Mouse (Mus musculus): ENCODE data around the gene C1qtnf1. TPM values are rescaled to one million over a fixed set of nuclear protein-coding genes. Genes with fewer than 3 reads are reported as not detected.

The C1qtnf1 gene
- polyA plus RNA-seq, 1 experiment from 2014 or later, result 7.6 TPM

DNA sequence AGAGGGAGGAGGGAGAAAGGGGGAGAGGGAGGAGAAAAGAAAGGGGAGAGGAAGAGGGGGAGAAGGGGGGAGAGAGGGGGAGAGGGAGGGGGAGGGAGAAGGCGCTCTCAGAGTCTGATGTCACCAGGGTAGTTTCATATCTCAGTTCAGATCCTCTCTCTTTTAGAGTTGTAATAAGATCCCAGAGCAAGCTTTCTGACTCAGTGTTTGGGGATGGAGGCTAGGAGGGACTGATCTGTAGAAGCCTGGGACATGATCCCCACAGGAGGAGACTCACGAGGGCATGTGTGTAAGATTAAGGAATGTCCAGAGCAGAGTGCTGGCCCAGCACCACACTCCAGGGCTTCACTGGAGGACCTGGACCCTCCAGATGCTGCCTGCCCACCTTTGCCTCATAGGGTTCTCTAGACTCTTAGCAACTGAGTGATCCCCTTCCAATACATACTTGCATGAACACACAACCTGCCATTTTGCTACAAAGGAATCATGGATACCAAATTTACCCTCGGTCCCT, 680 bp upstream of the C1qtnf1 start:
- H3K9ac ChIP-seq, result no peak overlapping the region
- no peaks in the 10 kb centered on the region for H3K9me3 ChIP-seq
- no peaks in the 10 kb centered on the region for H3K36me3 ChIP-seq
- H3K4me3 ChIP-seq, result no peak overlapping the region
- no peaks in the 10 kb centered on the region for H3K27me3 ChIP-seq
- 22% methylated on average over 3 of the region's 3 CpGs for WGBS
- peaks cover 63% of the 10 kb centered on the region for H3K4me1 ChIP-seq
- no peak for ATAC-seq (ENCODE audit: borderline replicate concordance, extremely low read depth, low FRiP score, low TSS enrichment)
- peak overlapping the region; percentile 58 for H3K4me2 ChIP-seq
- peak overlapping the region; percentile 37; the same call in 1 of the 2 replicates for H3K27ac ChIP-seq

DNA sequence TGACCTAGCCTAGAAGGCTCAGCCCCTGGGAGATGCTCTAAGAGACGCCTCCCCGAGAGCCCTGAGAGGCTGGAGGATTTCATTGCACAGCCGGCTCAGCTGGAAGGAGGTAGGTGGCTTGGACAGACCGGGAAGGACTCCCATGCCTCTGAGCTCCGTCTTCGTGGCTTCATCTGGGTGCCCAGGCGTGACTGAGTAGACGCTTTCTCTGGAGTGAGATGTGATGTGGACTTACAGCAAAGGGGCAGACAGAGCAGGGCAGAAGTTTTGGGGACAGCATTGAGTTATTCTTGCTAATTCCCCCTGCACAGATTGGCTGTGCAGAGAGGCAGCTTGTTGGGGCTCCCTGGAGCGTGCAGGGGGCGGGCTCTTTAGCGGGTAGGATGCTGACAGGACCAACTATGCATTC, 461 bp downstream of the C1qtnf1 start:
- Histone ChIP-seq H3K9ac (peak overlapping the region; percentile 28; the same call in 1 of the 2 replicates), H3K36me3 (no peaks in the 10 kb centered on the region), H3K27ac (peak overlapping the region; percentile 72), H3K27me3 (no peaks in the 10 kb centered on the region), H3K9me3 (no peaks in the 10 kb centered on the region), H3K4me3 (peak overlapping the region; percentile 35), H3K4me1 (peaks cover 64% of the 10 kb centered on the region), H3K4me2 (peak overlapping the region; percentile 58)
- WGBS, result 5% methylated on average over 11 of the region's 11 CpGs
- ATAC-seq (ENCODE audit: borderline replicate concordance, extremely low read depth, low FRiP score, low TSS enrichment), result peak; percentile 43; the same call in 1 of the 2 replicates

DNA sequence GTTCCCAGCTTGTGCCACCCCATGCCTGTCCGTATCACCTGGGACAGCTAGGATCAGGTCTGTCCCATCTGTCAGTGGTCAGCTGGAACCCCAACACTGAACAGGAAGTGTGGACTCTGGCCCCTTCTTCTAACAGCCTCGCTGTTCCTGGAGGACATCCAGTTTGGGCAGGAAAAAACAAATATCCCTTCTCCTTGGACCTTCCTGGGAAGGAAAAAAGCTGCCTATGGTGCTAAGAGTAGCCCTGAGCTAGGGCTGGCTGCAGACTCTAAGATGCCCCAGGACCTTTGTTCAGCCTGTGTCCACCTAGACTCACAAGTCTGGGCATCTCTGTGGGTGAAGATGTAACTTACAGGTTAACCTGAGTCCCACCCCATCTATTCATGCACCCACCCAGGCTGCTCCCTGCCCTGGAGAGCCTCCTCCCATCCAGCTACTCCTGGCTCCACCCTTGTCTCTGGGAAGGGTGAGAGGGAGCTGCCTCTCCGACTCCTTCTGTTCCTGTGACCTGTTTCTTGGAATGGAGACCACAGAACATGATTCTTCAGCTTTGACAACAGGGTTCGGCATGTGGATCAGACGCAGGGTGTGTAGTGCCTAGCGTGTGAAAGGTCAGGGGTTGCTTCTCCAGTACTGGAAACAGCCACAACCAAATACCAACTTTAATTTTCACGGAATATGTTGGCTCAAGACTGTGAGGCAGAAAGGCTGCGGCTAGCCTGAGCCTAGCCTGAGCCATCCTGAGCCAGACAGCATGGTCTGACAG, 1.1 kb downstream of the C1qtnf1 start:
- H3K4me1 ChIP-seq, result peaks cover 64% of the 10 kb centered on the region
- H3K9ac ChIP-seq, result peak overlapping the region; percentile 28; the same call in 1 of the 2 replicates
- ATAC-seq (ENCODE audit: borderline replicate concordance, extremely low read depth, low FRiP score, low TSS enrichment), result peak; percentile 21; the same call in 1 of the 2 replicates
- H3K27ac ChIP-seq, result peak overlapping the region; percentile 72
- H3K36me3 ChIP-seq, result no peaks in the 10 kb centered on the region
- H3K9me3 ChIP-seq, result no peaks in the 10 kb centered on the region
- H3K4me2 ChIP-seq, result peak overlapping the region; percentile 58
- WGBS, result 29% methylated on average over 8 of the region's 8 CpGs
- H3K27me3 ChIP-seq, result no peaks in the 10 kb centered on the region
- H3K4me3 ChIP-seq, result peak overlapping the region; percentile 35

DNA sequence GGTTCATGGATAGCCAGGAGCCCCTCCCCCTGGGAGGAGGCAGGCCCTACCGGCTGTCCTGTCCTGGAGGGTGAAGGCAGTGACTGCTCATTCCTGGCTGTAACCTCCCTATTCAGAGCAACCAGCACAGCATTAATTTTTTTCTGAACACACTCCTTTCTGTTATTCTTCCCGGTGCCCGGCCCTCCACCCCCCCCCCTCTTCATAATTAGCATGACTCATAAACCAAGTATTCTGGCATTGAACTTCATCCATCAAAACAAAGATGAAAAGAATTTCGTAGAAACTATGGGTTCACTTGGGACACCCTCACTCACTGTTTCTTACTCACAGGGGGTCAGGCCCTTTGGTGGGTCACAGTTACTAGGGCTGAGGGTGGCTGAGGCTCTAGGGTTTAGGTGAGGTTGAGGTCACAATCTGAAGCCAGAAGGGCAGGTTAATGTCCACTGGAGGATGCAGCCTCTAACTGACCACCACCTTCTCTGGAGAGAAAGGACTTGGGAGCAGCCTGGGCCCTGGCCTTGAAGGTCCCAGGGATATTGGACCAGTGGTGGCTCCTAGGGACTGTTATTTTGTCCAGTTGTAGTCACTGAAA, 2.4 kb downstream of the C1qtnf1 start:
- Histone ChIP-seq H3K36me3 (no peaks in the 10 kb centered on the region), H3K4me1 (peaks cover 55% of the 10 kb centered on the region), H3K9ac (no peak overlapping the region), H3K9me3 (no peaks in the 10 kb centered on the region), H3K27ac (no peak overlapping the region), H3K4me2 (peak overlapping the region; percentile 17; the same call in 1 of the 2 replicates), H3K27me3 (no peaks in the 10 kb centered on the region), H3K4me3 (no peak overlapping the region)
- WGBS, result 7% methylated on average over 4 of the region's 4 CpGs
- no peak for ATAC-seq (ENCODE audit: borderline replicate concordance, extremely low read depth, low FRiP score, low TSS enrichment)

DNA sequence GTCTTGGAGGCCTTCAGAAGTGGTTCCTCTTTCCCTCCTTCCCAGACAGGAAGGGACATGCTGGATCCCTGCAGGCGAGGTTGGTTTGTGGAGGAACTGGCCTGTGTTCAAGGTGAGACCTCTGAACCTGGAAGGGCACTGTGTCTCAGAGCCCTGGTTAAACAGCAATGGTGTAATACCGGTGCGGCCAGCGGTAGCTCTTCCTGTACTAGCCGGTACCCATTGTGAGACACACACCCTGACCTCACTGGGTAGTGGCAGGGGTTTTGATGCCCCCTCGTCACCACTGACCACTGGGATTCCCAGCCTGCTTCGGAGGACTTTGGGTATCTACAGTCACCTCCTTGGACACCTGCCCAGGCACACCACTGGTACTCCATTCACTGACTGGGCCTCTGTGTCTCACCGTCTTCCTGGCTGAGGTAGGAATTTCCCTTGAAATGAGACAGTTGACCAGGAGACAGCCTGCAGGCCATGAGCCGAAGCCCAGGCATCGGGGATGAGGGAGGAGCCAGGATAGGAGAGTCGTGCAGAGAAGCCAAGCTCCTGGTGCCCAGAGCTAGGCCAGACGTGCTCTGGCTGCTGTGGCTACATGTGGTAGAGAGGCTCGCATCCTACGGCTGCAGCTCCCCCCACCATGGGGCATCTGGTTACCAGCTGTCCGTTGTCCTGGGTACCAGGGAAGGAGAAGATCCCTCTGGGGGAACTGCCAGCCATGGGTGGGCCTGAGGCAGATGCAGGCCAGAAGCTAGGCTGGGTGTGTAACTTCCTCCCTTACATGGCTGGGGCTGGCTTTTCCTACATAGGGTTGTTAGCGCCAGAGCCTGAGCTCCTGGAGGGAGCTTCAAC, 3.3 kb downstream of the C1qtnf1 start:
- H3K9ac ChIP-seq, result no peak overlapping the region
- WGBS, result 77% methylated on average over 16 of the region's 16 CpGs

DNA sequence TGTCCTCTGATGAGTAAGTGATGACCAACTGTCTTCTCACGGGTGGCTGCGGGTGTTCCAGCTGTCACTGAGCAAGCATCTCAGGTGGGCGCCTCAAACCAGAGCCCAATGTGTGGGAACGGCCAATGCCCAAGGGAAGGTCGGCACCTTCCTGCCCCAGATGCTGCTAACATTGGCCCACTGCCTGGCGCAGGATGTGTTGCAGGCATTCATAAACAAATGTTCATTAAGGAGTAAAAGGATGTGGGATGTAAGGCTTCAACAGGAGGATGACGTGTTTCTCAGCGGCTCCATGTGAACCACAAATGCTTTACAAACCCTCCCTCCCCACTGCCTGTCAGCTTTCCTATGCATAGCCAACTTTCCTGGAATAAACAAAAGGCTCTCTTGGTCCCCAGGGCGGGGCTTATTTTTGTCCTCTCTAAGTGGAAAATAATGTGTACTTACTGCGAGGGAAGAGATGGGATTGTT, 5.4 kb downstream of the C1qtnf1 start:
- H3K27ac ChIP-seq, result peak overlapping the region; percentile 30; the same call in 1 of the 2 replicates
- no peaks in the 10 kb centered on the region for H3K27me3 ChIP-seq
- H3K36me3 ChIP-seq, result no peaks in the 10 kb centered on the region
- no peak for ATAC-seq (ENCODE audit: borderline replicate concordance, extremely low read depth, low FRiP score, low TSS enrichment)
- 41% methylated on average over 10 of the region's 10 CpGs for WGBS
- peaks cover 53% of the 10 kb centered on the region for H3K4me1 ChIP-seq
- no peaks in the 10 kb centered on the region for H3K9me3 ChIP-seq
- no peak overlapping the region for H3K9ac ChIP-seq
- peak overlapping the region; percentile 26 for H3K4me3 ChIP-seq
- peak overlapping the region; percentile 56 for H3K4me2 ChIP-seq

More for the DNA sequence above, 3.3 kb downstream of the C1qtnf1 start:
- H3K27ac ChIP-seq, result no peak overlapping the region
- H3K36me3 ChIP-seq, result no peaks in the 10 kb centered on the region
- H3K4me1 ChIP-seq, result peaks cover 56% of the 10 kb centered on the region
- H3K4me3 ChIP-seq, result no peak overlapping the region
- no peak for ATAC-seq (ENCODE audit: borderline replicate concordance, extremely low read depth, low FRiP score, low TSS enrichment)
- no peaks in the 10 kb centered on the region for H3K9me3 ChIP-seq
- H3K4me2 ChIP-seq, result no peak overlapping the region
- H3K27me3 ChIP-seq, result no peaks in the 10 kb centered on the region

DNA sequence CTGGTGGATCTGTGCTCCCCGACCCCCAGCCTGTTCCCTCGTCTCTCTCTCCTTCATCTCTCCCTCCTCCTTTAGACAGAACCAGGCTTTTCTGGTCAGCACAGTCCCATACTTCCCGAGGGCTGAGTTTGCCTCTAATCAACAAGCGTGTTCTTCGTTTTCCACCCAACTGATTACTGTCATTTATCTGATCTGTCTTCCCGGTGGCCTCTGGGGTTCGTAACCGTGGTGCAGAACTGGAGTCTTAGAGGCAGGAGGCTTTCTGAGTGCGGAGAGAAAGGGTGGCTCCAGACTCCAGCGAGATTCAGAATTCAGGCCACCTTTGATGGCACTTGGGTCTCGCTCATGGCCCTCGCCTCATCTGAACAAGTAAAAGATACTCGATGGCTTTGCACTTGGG, 6.1 kb downstream of the C1qtnf1 start:
- Histone ChIP-seq H3K27me3 (no peaks in the 10 kb centered on the region), H3K9ac (no peak overlapping the region), H3K4me2 (peak overlapping the region; percentile 56), H3K4me3 (peak overlapping the region; percentile 26), H3K4me1 (peaks cover 53% of the 10 kb centered on the region), H3K36me3 (no peaks in the 10 kb centered on the region), H3K27ac (peak overlapping the region; percentile 30; the same call in 1 of the 2 replicates), H3K9me3 (no peaks in the 10 kb centered on the region)
- WGBS, result 36% methylated on average over 13 of the region's 13 CpGs
- no peak for ATAC-seq (ENCODE audit: borderline replicate concordance, extremely low read depth, low FRiP score, low TSS enrichment)

DNA sequence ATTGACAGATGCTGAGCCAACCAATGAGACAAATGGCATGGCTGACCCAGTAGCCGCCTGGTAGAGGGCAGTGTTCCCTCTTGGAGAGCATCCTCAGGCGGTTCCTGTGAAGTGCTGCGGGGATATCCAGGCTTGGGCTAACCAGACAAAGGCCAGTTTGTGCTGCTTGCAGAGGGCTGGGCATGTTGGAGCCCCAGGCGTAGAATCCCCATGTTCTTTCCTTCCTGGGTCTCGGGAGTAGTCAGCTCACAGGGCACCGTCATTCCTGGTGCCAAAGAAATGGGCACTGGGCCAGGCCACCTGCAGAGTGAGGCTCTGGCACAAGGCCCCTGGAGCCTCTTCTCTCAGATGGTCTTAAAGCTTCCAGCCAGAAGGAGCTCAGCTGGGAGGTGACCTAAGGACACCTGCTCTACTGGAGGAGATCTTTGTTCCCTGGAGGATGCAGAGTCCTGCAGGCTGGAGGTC, 8.5 kb downstream of the C1qtnf1 start:
- ATAC-seq (ENCODE audit: borderline replicate concordance, extremely low read depth, low FRiP score, low TSS enrichment), result 0 out of 2 replicates have a peak, but pooled peaks have one; percentile 2
- no peaks in the 10 kb centered on the region for H3K27me3 ChIP-seq
- WGBS, result 31% methylated on average over 6 of the region's 6 CpGs

DNA sequence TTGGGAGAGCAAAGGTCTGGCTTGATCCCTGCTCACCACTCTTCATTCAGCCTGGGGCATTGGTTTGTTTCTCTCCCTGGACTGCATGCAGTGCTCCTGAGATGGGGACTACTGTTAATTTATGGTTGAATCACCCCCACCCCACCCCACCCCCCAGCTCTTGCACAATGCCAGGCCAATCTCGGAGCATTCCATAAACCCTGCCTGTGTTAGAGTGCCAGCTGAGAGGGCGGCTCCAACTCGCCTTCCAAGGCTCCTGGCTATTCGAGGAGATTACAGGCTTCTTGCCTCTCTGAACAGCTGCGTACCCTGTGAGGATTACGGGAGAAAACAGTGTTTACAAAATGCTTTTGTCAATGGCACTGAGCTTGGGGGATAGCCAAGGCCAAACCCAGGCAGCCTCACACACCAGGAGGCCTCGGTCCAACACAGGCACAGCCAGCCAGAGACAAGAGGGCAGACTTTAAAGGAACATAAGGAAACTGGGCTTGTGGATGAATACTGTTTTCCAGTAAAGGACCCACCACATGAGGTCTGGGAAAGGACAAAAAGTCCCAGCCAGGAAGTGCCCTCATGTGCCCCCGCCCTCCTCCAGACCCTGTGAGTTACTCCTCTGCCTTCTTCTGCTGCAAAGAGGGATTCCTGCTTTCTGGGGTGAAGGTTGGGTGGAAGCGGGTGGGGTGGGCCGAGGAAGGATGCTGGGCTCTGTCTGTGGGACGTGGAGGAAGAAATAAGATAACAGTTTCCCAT, 10.8 kb downstream of the C1qtnf1 start:
- no peak overlapping the region for H3K9ac ChIP-seq
- no peaks in the 10 kb centered on the region for H3K36me3 ChIP-seq
- peak; percentile 24; the same call in 1 of the 2 replicates for ATAC-seq (ENCODE audit: borderline replicate concordance, extremely low read depth, low FRiP score, low TSS enrichment)
- H3K27me3 ChIP-seq, result no peaks in the 10 kb centered on the region
- no peak overlapping the region for H3K4me3 ChIP-seq
- WGBS, result 28% methylated on average over 11 of the region's 11 CpGs
- no peak overlapping the region for H3K4me2 ChIP-seq
- H3K27ac ChIP-seq, result peak overlapping the region; percentile 45
- H3K4me1 ChIP-seq, result peaks cover 30% of the 10 kb centered on the region
- H3K9me3 ChIP-seq, result no peaks in the 10 kb centered on the region

More for the DNA sequence above, 8.5 kb downstream of the C1qtnf1 start:
- H3K4me3 ChIP-seq, result no peak overlapping the region
- no peak overlapping the region for H3K4me2 ChIP-seq
- H3K9ac ChIP-seq, result no peak overlapping the region
- no peak overlapping the region for H3K27ac ChIP-seq
- no peaks in the 10 kb centered on the region for H3K36me3 ChIP-seq
- peaks cover 39% of the 10 kb centered on the region for H3K4me1 ChIP-seq
- H3K9me3 ChIP-seq, result no peaks in the 10 kb centered on the region

DNA sequence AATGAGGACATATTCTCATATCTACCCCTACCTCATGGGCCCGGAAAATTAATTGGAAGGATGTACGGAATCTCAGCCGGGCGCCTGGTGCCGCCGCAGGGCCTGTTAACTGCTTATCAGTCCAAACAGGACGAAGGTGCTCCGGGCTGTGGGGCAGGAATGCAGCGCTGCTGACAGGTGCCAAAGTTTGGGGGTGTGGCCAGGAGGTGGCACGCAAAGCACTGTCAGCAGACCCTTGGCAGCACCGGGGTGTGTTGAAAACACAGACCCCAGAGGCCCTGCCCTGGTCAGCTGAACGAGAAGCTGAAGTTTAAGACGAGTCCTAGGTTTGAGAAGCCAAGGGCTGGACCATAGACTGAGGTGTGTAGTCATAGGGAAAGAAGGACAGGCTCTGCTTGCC, 14.7 kb downstream of the C1qtnf1 start:
- WGBS, result 38% methylated on average over 13 of the region's 13 CpGs
- Histone ChIP-seq H3K4me1 (peaks cover 20% of the 10 kb centered on the region), H3K9me3 (no peaks in the 10 kb centered on the region), H3K27ac (no peak overlapping the region), H3K27me3 (no peaks in the 10 kb centered on the region), H3K36me3 (no peaks in the 10 kb centered on the region), H3K4me3 (no peak overlapping the region), H3K9ac (no peak overlapping the region), H3K4me2 (no peak overlapping the region)
- 0 out of 2 replicates have a peak, but pooled peaks have one; percentile 2 for ATAC-seq (ENCODE audit: borderline replicate concordance, extremely low read depth, low FRiP score, low TSS enrichment)
